Comparison of ENCODE assay signal across 17 mouse cellular contexts in genomic region chr8:95101972-95102371, GRCm38 (mm10). TPM values are rescaled to one million over a fixed set of nuclear protein-coding genes. Genes with fewer than 3 reads are reported as not detected.
DNase-seq lines count a peak whose midpoint lies in the region; ATAC-seq and TF ChIP-seq lines count a peak whose summit lies in the region.
"Had no signal": no experiment of that assay in that cellular context is flagged by ENCODE, and none has a peak within 500 bp of the region (broad histone marks: within the 10 kb centered on the region; RNA-seq: fewer than 3 reads in every experiment).

No protein-coding gene starts in this region.

- peaks cover 96% of the 10 kb centered on the region for H3K36me3 ChIP-seq in kidney, embryonic 15.5 days
- H3K36me3 ChIP-seq in kidney, adult 2 months (ENCODE audit: control insufficient read depth, insufficient read depth, low read length) = peaks cover 3% of the 10 kb centered on the region; the same call in 1 of the 2 replicates
- H3K36me3 ChIP-seq in midbrain, postnatal 0 days (ENCODE audit: insufficient read depth, low read length) = peaks cover 82% of the 10 kb centered on the region
- peaks cover 8% of the 10 kb centered on the region for H3K36me3 ChIP-seq in midbrain, embryonic 11.5 days (ENCODE audit: control insufficient read depth, insufficient read depth, low read length)

- no peak overlapping the region for H3K27ac ChIP-seq in kidney, embryonic 15.5 days
- H3K27ac ChIP-seq in kidney, adult 2 months (ENCODE audit: insufficient read depth, low read depth, low read length) = no peak overlapping the region
- no peak overlapping the region for H3K27ac ChIP-seq in midbrain, postnatal 0 days (ENCODE audit: low read depth, low read length)
- no peak overlapping the region for H3K27ac ChIP-seq in midbrain, embryonic 11.5 days (ENCODE audit: low read depth, low read length)
- H3K27ac ChIP-seq: embryonic facial prominence, embryonic 12.5 days; hindbrain, embryonic 12.5 days; limb, embryonic 15.5 days; midbrain, embryonic 12.5 days had no signal

- H3K4me2 ChIP-seq in kidney, embryonic 15.5 days = no peak overlapping the region
- H3K4me2 ChIP-seq in midbrain, postnatal 0 days (ENCODE audit: low read depth, low read length, poor library complexity, severe bottlenecking) = no peak overlapping the region
- no peak overlapping the region for H3K4me2 ChIP-seq in midbrain, embryonic 11.5 days
- H3K4me2 ChIP-seq: embryonic facial prominence, embryonic 12.5 days; hindbrain, embryonic 12.5 days; limb, embryonic 15.5 days; midbrain, embryonic 12.5 days had no signal

- no peak overlapping the region for H3K9ac ChIP-seq in kidney, embryonic 15.5 days
- H3K9ac ChIP-seq in midbrain, postnatal 0 days (replicated peaks; ENCODE audit: low read length, poor library complexity, severe bottlenecking) = no peak overlapping the region
- H3K9ac ChIP-seq in midbrain, embryonic 11.5 days (ENCODE audit: low read length) = no peak overlapping the region
- H3K9ac ChIP-seq: embryonic facial prominence, embryonic 12.5 days; hindbrain, embryonic 12.5 days; limb, embryonic 15.5 days; midbrain, embryonic 12.5 days had no signal

- peak; percentile 38; the same call in 1 of the 2 replicates for ATAC-seq in kidney, embryonic 15.5 days (replicated peaks; ENCODE audit: low FRiP score)
- ATAC-seq in midbrain, postnatal 0 days (ENCODE audit: low FRiP score) = 0 out of 2 replicates have a peak, but pooled peaks have one; percentile 39
- no peak; the same call in 1 of the 2 replicates for ATAC-seq in midbrain, embryonic 11.5 days (ENCODE audit: low FRiP score)
- no peak for ATAC-seq in megakaryocyte-erythroid progenitor cell, adult 5-6 weeks (replicated peaks; ENCODE audit: low FRiP score, low TSS enrichment, poor library complexity, severe bottlenecking)

- no peaks in the 10 kb centered on the region for H3K9me3 ChIP-seq in kidney, embryonic 15.5 days (replicated peaks)
- no peaks in the 10 kb centered on the region for H3K9me3 ChIP-seq in midbrain, postnatal 0 days (ENCODE audit: low read length)
- H3K9me3 ChIP-seq in midbrain, embryonic 11.5 days (ENCODE audit: control insufficient read depth, low read length) = no peaks in the 10 kb centered on the region
- H3K9me3 ChIP-seq: embryonic facial prominence, embryonic 12.5 days; hindbrain, embryonic 12.5 days; limb, embryonic 15.5 days; midbrain, embryonic 12.5 days had no signal

- TF ChIP-seq POLR2A in kidney, adult 2 months (IDR thresholded peaks at IDR 0.05; ENCODE audit: low read depth, low read length) = no peak

- peak; percentile 9 for DNase-seq in embryo, embryonic 11 days
- no peak for DNase-seq in embryo, embryonic 10 days (ENCODE audit: low spot score)
- no peak for DNase-seq in kidney, adult 2 months
- DNase-seq in midbrain, postnatal 0 days (ENCODE audit: low spot score) = no peak
- DNase-seq in midbrain, embryonic 11.5 days (ENCODE audit: low spot score, missing footprints) = no peak
- no peak for DNase-seq in urinary bladder, adult 18-20 months (ENCODE audit: low spot score in 2 of 2)
- DNase-seq: cerebellum, adult 2 months; heart, adult 18-20 months; kidney, postnatal 10 days; right cerebral cortex, postnatal 14 days had no signal

- no peaks in the 10 kb centered on the region for H3K4me1 ChIP-seq in kidney, embryonic 15.5 days
- H3K4me1 ChIP-seq in kidney, adult 2 months (ENCODE audit: control insufficient read depth, insufficient read depth, low read length) = no peaks in the 10 kb centered on the region
- H3K4me1 ChIP-seq in midbrain, postnatal 0 days (ENCODE audit: insufficient read depth, low read length) = no peaks in the 10 kb centered on the region
- no peaks in the 10 kb centered on the region for H3K4me1 ChIP-seq in midbrain, embryonic 11.5 days (ENCODE audit: control insufficient read depth, insufficient read depth, low read length)
- H3K4me1 ChIP-seq: embryonic facial prominence, embryonic 12.5 days; hindbrain, embryonic 12.5 days; limb, embryonic 15.5 days; midbrain, embryonic 12.5 days had no signal

- no peak overlapping the region for H3K4me3 ChIP-seq in kidney, embryonic 15.5 days (replicated peaks)
- H3K4me3 ChIP-seq in kidney, adult 2 months (ENCODE audit: insufficient read depth, low read depth, low read length) = no peak overlapping the region
- H3K4me3 ChIP-seq in midbrain, postnatal 0 days (ENCODE audit: low read depth, low read length) = no peak overlapping the region
- H3K4me3 ChIP-seq in midbrain, embryonic 11.5 days (ENCODE audit: low read depth, low read length) = no peak overlapping the region
- H3K4me3 ChIP-seq: embryonic facial prominence, embryonic 12.5 days; hindbrain, embryonic 12.5 days; limb, embryonic 15.5 days; midbrain, embryonic 12.5 days had no signal

- TF ChIP-seq CTCF in kidney, adult 2 months (conservative IDR thresholded peaks at IDR 0.05; ENCODE audit: insufficient read depth, insufficient read length, low read depth, low read length) = no peak
- TF ChIP-seq CTCF in midbrain, postnatal 0 days (IDR thresholded peaks at IDR 0.05) = peak; percentile 71

- no peaks in the 10 kb centered on the region for H3K27me3 ChIP-seq in kidney, embryonic 15.5 days
- H3K27me3 ChIP-seq in kidney, adult 2 months (replicated peaks; ENCODE audit: control insufficient read depth, insufficient read depth, low read length) = no peaks in the 10 kb centered on the region
- H3K27me3 ChIP-seq in midbrain, postnatal 0 days (ENCODE audit: insufficient read depth, low read length) = no peaks in the 10 kb centered on the region
- no peaks in the 10 kb centered on the region for H3K27me3 ChIP-seq in midbrain, embryonic 11.5 days (ENCODE audit: control insufficient read depth, insufficient read depth, low read length)
- H3K27me3 ChIP-seq: embryonic facial prominence, embryonic 12.5 days; hindbrain, embryonic 12.5 days; limb, embryonic 15.5 days; midbrain, embryonic 12.5 days had no signal

- 69% methylated on average over 4 of the region's 4 CpGs for WGBS in kidney, embryonic 15.5 days
- WGBS in kidney, adult 2 months = 74% methylated on average over 4 of the region's 4 CpGs
- 76% methylated on average over 4 of the region's 4 CpGs for WGBS in midbrain, postnatal 0 days
- 70% methylated on average over 4 of the region's 4 CpGs for WGBS in midbrain, embryonic 11.5 days

RNA-seq across cellular contexts. Expression of gene Katnb1, which starts 21.0 kb away (rescaled TPM):
- 27.6 and 29.7 TPM in 2 replicates for polyA plus RNA-seq in kidney, embryonic 15.5 days (2015; fragmentation: Nextera tagmentation; extraction: Ambion mirVana)
- polyA plus RNA-seq in kidney, adult 2 months (2012; rRNA removed) = 22.2 and 23.7 TPM in 2 replicates
- 53.7 and 61.6 TPM in 2 replicates for total RNA-seq in midbrain, postnatal 0 days (2014; rRNA removed)
- 52.5 and 56.7 TPM in 2 replicates for polyA plus RNA-seq in midbrain, postnatal 0 days (2015; fragmentation: Nextera tagmentation; extraction: Ambion mirVana)
- 27.8 and 30.9 TPM in 2 replicates for polyA plus RNA-seq in midbrain, embryonic 11.5 days (2014; fragmentation: Nextera tagmentation; extraction: Ambion mirVana)
- total RNA-seq in megakaryocyte-erythroid progenitor cell, adult 5-6 weeks (2014; fragmentation: Nextera tagmentation) = 7.7 and 18.8 TPM in 2 replicates
- 19.4 and 27.5 TPM in 2 replicates for total RNA-seq in megakaryocyte-erythroid progenitor cell, adult 5-6 weeks (2017)

RNA-seq across cellular contexts. Expression of gene Drc7, which starts 47.1 kb away (rescaled TPM):
- polyA plus RNA-seq in kidney, embryonic 15.5 days (2015; fragmentation: Nextera tagmentation; extraction: Ambion mirVana) = not detected in 2 replicates
- 0.05 and 0.10 TPM in 2 replicates for polyA plus RNA-seq in kidney, adult 2 months (2012; rRNA removed)
- 4.4 and 9.8 TPM in 2 replicates for total RNA-seq in midbrain, postnatal 0 days (2014; rRNA removed)
- polyA plus RNA-seq in midbrain, postnatal 0 days (2015; fragmentation: Nextera tagmentation; extraction: Ambion mirVana) = 2.8 and 3.6 TPM in 2 replicates
- polyA plus RNA-seq in midbrain, embryonic 11.5 days (2014; fragmentation: Nextera tagmentation; extraction: Ambion mirVana) = 0.14 TPM in 1 of 2 replicates, not detected in the other
- 0.68 TPM in 1 of 2 replicates, not detected in the other for total RNA-seq in megakaryocyte-erythroid progenitor cell, adult 5-6 weeks (2014; fragmentation: Nextera tagmentation)
- total RNA-seq in megakaryocyte-erythroid progenitor cell, adult 5-6 weeks (2017) = 0.84 and 2.0 TPM in 2 replicates
- total RNA-seq: heart, adult 18-20 months had no signal
- polyA plus RNA-seq: midbrain, embryonic 12.5 days; urinary bladder, adult 2 months had no signal

Comparison
In these comparisons a context has a peak if more than half of its experiments do, and no peak if none do; other contexts are left out.
1. ATAC-seq: peak in kidney, embryonic 15.5 days (single experiment) and midbrain, postnatal 0 days (single experiment); none in midbrain, embryonic 11.5 days (single experiment) and megakaryocyte-erythroid progenitor cell, adult 5-6 weeks (single experiment).